Mouse (Mus musculus): ENCODE results near the gene Nedd1. TPM values are rescaled to one million over a fixed set of nuclear protein-coding genes. Genes with fewer than 3 reads are reported as not detected.

Nedd1 gene
- total and polyA plus RNA-seq, 3 experiments = 19.0 to 34.7 (median 20.7) TPM

- peak; percentile 18 for DNase-seq (ENCODE audit: extremely low read depth)
These were observed 56.9 kb downstream of the Nedd1 start for GRCm38 (mm10) chr10:92665287-92665686.

GRCm38 (mm10) chr10:92653266-92653665 lies 69.0 kb downstream of the Nedd1 start:
- no peak overlapping the region for H3K27ac ChIP-seq (ENCODE audit: insufficient read depth, low read depth)
- dilution Hi-C loops (cut with MboI; ENCODE audit: extremely low pct_ligation_motif_present, extremely low pct_unique_long_range_greater_than_20kb, low sequenced_read_pairs) (no loop called here), in situ Hi-C loops (cut with MboI; ENCODE audit: low pct_ligation_motif_present, low pct_unique_long_range_greater_than_20kb, low sequenced_read_pairs) (loop anchor here (25.0 kb wide), 1 partner anchor 1366 kb away; no protein-coding TSS in a partner anchor)
- H3K4me3 ChIP-seq (replicated peaks in 1 of 3; ENCODE audit: low read depth in 2 of 3, low read length in 2 of 3, poor library complexity in 1 of 3) = no peak overlapping the region
- peaks cover 0 to 9% of the 10 kb centered on the region in 2 experiments; a peak in 1 of 4 replicates for H3K4me1 ChIP-seq (ENCODE audit: control insufficient read depth in 1 of 2, insufficient read depth in 2 of 2)
- no peak for TF ChIP-seq RAD21 (IDR thresholded peaks at IDR 0.05; ENCODE audit: low read depth, low read length)
- no peak for TF ChIP-seq MAFK (IDR thresholded peaks at IDR 0.05; ENCODE audit: insufficient replicate concordance, low read length)
- TF ChIP-seq ETS1 (conservative IDR thresholded peaks at IDR 0.05; ENCODE audit: low read depth, low read length) = no peak
- TF ChIP-seq KAT2A (IDR thresholded peaks at IDR 0.05; ENCODE audit: insufficient replicate concordance, low read length) = no peak
- TF ChIP-seq CHD1 (IDR thresholded peaks at IDR 0.05; ENCODE audit: low read depth, low read length) = no peak
- no peak for TF ChIP-seq RCOR1 (conservative IDR thresholded peaks at IDR 0.05; ENCODE audit: low read depth, low read length)
- TF ChIP-seq SMC3 (IDR thresholded peaks at IDR 0.05; ENCODE audit: low read depth, low read length) = no peak
- TF ChIP-seq ELF1 (IDR thresholded peaks at IDR 0.05; ENCODE audit: low read depth, low read length) = no peak
- no peak for TF ChIP-seq ZNF384 (IDR thresholded peaks at IDR 0.05; ENCODE audit: low read depth, low read length)
- no peak for TF ChIP-seq E2F4 (IDR thresholded peaks at IDR 0.05; ENCODE audit: insufficient replicate concordance, low read depth, low read length)
- TF ChIP-seq MAX (IDR thresholded peaks at IDR 0.05; ENCODE audit: low read length) = no peak
- no peak for TF ChIP-seq CHD2 (IDR thresholded peaks at IDR 0.05; ENCODE audit: low read length)
- no peak for TF ChIP-seq MXI1 (IDR thresholded peaks at IDR 0.05; ENCODE audit: low read depth, low read length)
- no peaks in the 10 kb centered on the region for H3K9me3 ChIP-seq (replicated peaks; ENCODE audit: low read length)
- H3K4me2 ChIP-seq (ENCODE audit: insufficient read depth, low read depth, poor library complexity, severe bottlenecking) = no peak overlapping the region
- no peaks in the 10 kb centered on the region for H3K36me3 ChIP-seq (replicated peaks in 1 of 2; ENCODE audit: control insufficient read depth in 1 of 2, insufficient read depth in 1 of 2, low read length in 1 of 2)
- no peak overlapping the region for H3K9ac ChIP-seq (ENCODE audit: insufficient read depth, low read depth)
- no peak for DNase-seq (ENCODE audit: extremely low read depth)
- H3K27me3 ChIP-seq (replicated peaks) = no peaks in the 10 kb centered on the region
- H3K79me2 ChIP-seq (replicated peaks; ENCODE audit: control insufficient read depth, extremely low read depth, insufficient read depth, poor library complexity, severe bottlenecking) = no peaks in the 10 kb centered on the region

More at GRCm38 (mm10) chr10:92665287-92665686, 56.9 kb downstream of the Nedd1 start:
- Histone ChIP-seq H3K27me3 (replicated peaks) (no peaks in the 10 kb centered on the region), H3K4me1 (ENCODE audit: control insufficient read depth in 1 of 2, insufficient read depth in 2 of 2) (peaks cover 4% of the 10 kb centered on the region in 2 experiments; a peak in 2 of 4 replicates), H3K9ac (ENCODE audit: insufficient read depth, low read depth) (no peak overlapping the region), H3K79me2 (replicated peaks; ENCODE audit: control insufficient read depth, extremely low read depth, insufficient read depth, poor library complexity, severe bottlenecking) (no peaks in the 10 kb centered on the region), H3K9me3 (replicated peaks; ENCODE audit: low read length) (no peaks in the 10 kb centered on the region), H3K36me3 (replicated peaks in 1 of 2; ENCODE audit: control insufficient read depth in 1 of 2, insufficient read depth in 1 of 2, low read length in 1 of 2) (no peaks in the 10 kb centered on the region), H3K27ac (ENCODE audit: insufficient read depth, low read depth) (no peak overlapping the region), H3K4me2 (ENCODE audit: insufficient read depth, low read depth, poor library complexity, severe bottlenecking) (no peak overlapping the region), H3K4me3 (replicated peaks in 1 of 3; ENCODE audit: low read depth in 2 of 3, low read length in 2 of 3, poor library complexity in 1 of 3) (no peak overlapping the region)
- in situ Hi-C loops (cut with MboI; ENCODE audit: low pct_ligation_motif_present, low pct_unique_long_range_greater_than_20kb, low sequenced_read_pairs) = loop anchor here (25.0 kb wide), 1 partner anchor 1378 kb away; no protein-coding TSS in a partner anchor
- dilution Hi-C loops (cut with MboI; ENCODE audit: extremely low pct_ligation_motif_present, extremely low pct_unique_long_range_greater_than_20kb, low sequenced_read_pairs) = no loop called here
- TF ChIP-seq MAFK (IDR thresholded peaks at IDR 0.05; ENCODE audit: insufficient replicate concordance, low read length) = no peak
- no peak for TF ChIP-seq IRF4 (IDR thresholded peaks at IDR 0.05; ENCODE audit: low read depth, low read length)
- no peak for TF ChIP-seq KAT2A (IDR thresholded peaks at IDR 0.05; ENCODE audit: insufficient replicate concordance, low read length)
- TF ChIP-seq MXI1 (IDR thresholded peaks at IDR 0.05; ENCODE audit: low read depth, low read length) = no peak
- TF ChIP-seq USF2 (conservative IDR thresholded peaks at IDR 0.05; ENCODE audit: low read depth, low read length) = no peak
- no peak for TF ChIP-seq NRF1 (IDR thresholded peaks at IDR 0.05; ENCODE audit: low read depth, low read length)
- TF ChIP-seq HCFC1 (IDR thresholded peaks at IDR 0.05; ENCODE audit: low read depth, low read length) = no peak
- no peak for TF ChIP-seq CHD1 (IDR thresholded peaks at IDR 0.05; ENCODE audit: low read depth, low read length)
- TF ChIP-seq MYC (IDR thresholded peaks at IDR 0.05; ENCODE audit: low read depth, low read length) = no peak
- no peak for TF ChIP-seq GABPA (IDR thresholded peaks at IDR 0.05; ENCODE audit: insufficient replicate concordance, low read depth, low read length)
- no peak for TF ChIP-seq ZC3H11A (IDR thresholded peaks at IDR 0.05; ENCODE audit: low read depth, low read length)
- TF ChIP-seq CTCF (conservative IDR thresholded peaks at IDR 0.05 in 1 of 2, IDR thresholded peaks at IDR 0.05 in 1 of 2; ENCODE audit: low read depth in 2 of 2, low read length in 2 of 2) = no peak
- TF ChIP-seq POLR2AphosphoS2 (IDR thresholded peaks at IDR 0.05; ENCODE audit: low read depth, low read length) = no peak
- TF ChIP-seq RCOR1 (conservative IDR thresholded peaks at IDR 0.05; ENCODE audit: low read depth, low read length) = no peak
- TF ChIP-seq USF1 (IDR thresholded peaks at IDR 0.05; ENCODE audit: low read depth, low read length) = no peak
- no peak for TF ChIP-seq ZKSCAN1 (IDR thresholded peaks at IDR 0.05; ENCODE audit: borderline replicate concordance, low read depth, low read length)
- no peak for TF ChIP-seq SMC3 (IDR thresholded peaks at IDR 0.05; ENCODE audit: low read depth, low read length)
- no peak for TF ChIP-seq ZNF384 (IDR thresholded peaks at IDR 0.05; ENCODE audit: low read depth, low read length)

Data from CH12.LX (cell line).